Mouse (Mus musculus) MEL (cell line): ENCODE measurements at regions not wholly inside any gene's neighbourhood (a gene's known extent, or its start where the extent isn't known, plus 50 kb on each side); places are given as distances from the start of the nearest gene placed in this dataset.

ENCODE experiments used
- ELF1 ChIP-seq: IDR thresholded peaks from 2 replicates; pipeline ENCODE4 v1.6.1; 2014; ENCODE audit warnings: low read depth, mild to moderate bottlenecking, inconsistent platforms, low read length, improper control_type of control experiment, moderate library complexity
- GATA1 ChIP-seq: IDR thresholded peaks from 2 replicates; pipeline ENCODE4 v1.6.1; 2011; ENCODE audit warnings: low read depth, low read length, improper control_type of control experiment
- HCFC1 ChIP-seq: IDR thresholded peaks from 2 replicates; pipeline ENCODE4 v1.6.1; 2012; ENCODE audit warnings: low read depth, mild to moderate bottlenecking, inconsistent platforms, low read length, improper control_type of control experiment, moderate library complexity
- JUND ChIP-seq: IDR thresholded peaks from 2 replicates; pipeline ENCODE4 v1.6.1; 2011; ENCODE audit warnings: low read depth, mild to moderate bottlenecking, improper control_type of control experiment, low read length
- KAT2A ChIP-seq: conservative IDR thresholded peaks from 2 replicates; pipeline ENCODE4 v1.6.1; 2012; ENCODE audit warnings: low read depth, low read length, improper control_type of control experiment, inconsistent platforms
- MAFK ChIP-seq: IDR thresholded peaks from 2 replicates; pipeline ENCODE4 v1.6.1; 2011; ENCODE audit warnings: low read depth, mild to moderate bottlenecking, low read length, improper control_type of control experiment, borderline replicate concordance
- NRF1 ChIP-seq: IDR thresholded peaks from 2 replicates; pipeline ENCODE4 v1.6.1; 2014; ENCODE audit warnings: low read depth, mild to moderate bottlenecking, inconsistent platforms, low read length, improper control_type of control experiment, moderate library complexity; ENCODE audit not compliant: poor library complexity, insufficient read depth, severe bottlenecking
- POLR2A ChIP-seq, 2 experiments: IDR thresholded peaks; 2 replicates each; pipeline ENCODE4 v1.6.1; 2011 to 2012; ENCODE audit warnings: low read length in 2 of 2, mild to moderate bottlenecking in 2 of 2, control low read depth in 1 of 2, improper control_type of control experiment in 1 of 2, low read depth in 1 of 2, moderate library complexity in 1 of 2; ENCODE audit not compliant: control insufficient read depth in 1 of 2, insufficient read depth in 1 of 2, poor library complexity in 1 of 2
- POLR2AphosphoS2 ChIP-seq: IDR thresholded peaks from 2 replicates; pipeline ENCODE4 v1.6.1; 2011; ENCODE audit warnings: low read length, improper control_type of control experiment
- SMC3 ChIP-seq: IDR thresholded peaks from 2 replicates; pipeline ENCODE4 v1.6.1; 2011; ENCODE audit warnings: low read depth, low read length, improper control_type of control experiment
- TAL1 ChIP-seq: IDR thresholded peaks from 2 replicates; pipeline ENCODE4 v1.6.1; 2012; ENCODE audit warnings: mild to moderate bottlenecking, inconsistent platforms, low read length, moderate library complexity, mixed read lengths
- USF2 ChIP-seq, 2 experiments: IDR thresholded peaks; 2 replicates each; pipeline ENCODE4 v1.6.1; 2011 to 2012; ENCODE audit warnings: improper control_type of control experiment in 2 of 2, low read length in 2 of 2, borderline replicate concordance in 1 of 2, inconsistent platforms in 1 of 2, low read depth in 1 of 2, mild to moderate bottlenecking in 1 of 2; ENCODE audit not compliant: insufficient read depth in 1 of 2
- ZNF384 ChIP-seq: IDR thresholded peaks from 2 replicates; pipeline ENCODE4 v1.6.1; 2012; ENCODE audit warnings: low read depth, mild to moderate bottlenecking, inconsistent platforms, low read length, improper control_type of control experiment

- TF ChIP-seq SMC3 (no peak), ELF1 (no peak), NRF1 (no peak), ZNF384 (no peak), TAL1 (no peak), POLR2A (IDR thresholded peaks at IDR 0.05; ENCODE audit: control insufficient read depth in 1 of 2, insufficient read depth in 1 of 2, low read depth in 1 of 2, low read length in 2 of 2, poor library complexity in 1 of 2) (no peak), MAFK (no peak), HCFC1 (no peak), POLR2AphosphoS2 (no peak), USF2 (IDR thresholded peaks at IDR 0.05; ENCODE audit: borderline replicate concordance in 1 of 2, insufficient read depth in 1 of 2, low read depth in 1 of 2, low read length in 2 of 2) (no peak), KAT2A (no peak), GATA1 (no peak), JUND (no peak)
These were observed 105.5 kb upstream of the Smad3 start for GRCm38 (mm10) chr9:63863328-63863727.
